Mouse (Mus musculus) midbrain, embryonic 14.5 days (tissue): ENCODE measurements around the gene Lrriq1. TPM values are rescaled to one million over a fixed set of nuclear protein-coding genes. Genes with fewer than 3 reads are reported as not detected.
A peak's percentile ranks its signal among the peaks of the same experiment; 100 is the strongest.

Experiments used
- ATAC-seq: fragments of 200-750 bp; cut with Nextera tagmentation; 2 replicates; pipeline ENCODE4 v1.8.0; 2017; ENCODE audit warnings: moderate number of reproducible peaks, moderate library complexity; ENCODE audit not compliant: low FRiP score, low TSS enrichment
- DNase-seq: peaks from one replicate; pipeline ENCODE4 v3.0.0-alpha.2; 2015
- H3K27ac ChIP-seq: fragments of 300-500 bp; sonication (generic); replicated peaks from 2 replicates; pipeline ENCODE4 v1.5.1; 2014; ENCODE audit warnings: mild to moderate bottlenecking, low read depth, low read length, moderate library complexity
- H3K27me3 ChIP-seq: fragments of 300-500 bp; sonication (generic); 2 replicates; pipeline ENCODE4 v1.6.1; 2014; ENCODE audit warnings: low read length, control low read depth, mixed read lengths; ENCODE audit not compliant: control insufficient read depth, insufficient read depth
- H3K36me3 ChIP-seq: fragments of 300-500 bp; sonication (generic); 2 replicates; pipeline ENCODE4 v1.6.1; 2014; ENCODE audit warnings: low read length, control low read depth; ENCODE audit not compliant: control insufficient read depth, insufficient read depth
- H3K4me1 ChIP-seq: fragments of 300-500 bp; sonication (generic); 2 replicates; pipeline ENCODE4 v1.6.1; 2014; ENCODE audit warnings: mild to moderate bottlenecking, antibody characterized with exemption, low read length, control low read depth; ENCODE audit not compliant: control insufficient read depth, insufficient read depth
- H3K4me2 ChIP-seq: fragments of 300-500 bp; sonication (generic); 2 replicates; pipeline ENCODE4 v1.6.1; 2014; ENCODE audit warnings: mild to moderate bottlenecking, low read length, moderate library complexity
- H3K4me3 ChIP-seq: fragments of 300-500 bp; sonication (generic); replicated peaks from 2 replicates; pipeline ENCODE4 v1.5.1; 2014; ENCODE audit warnings: low read depth, low read length
- H3K9ac ChIP-seq: fragments of 300-500 bp; sonication (generic); replicated peaks from 2 replicates; pipeline ENCODE4 v1.6.1; 2014; ENCODE audit warnings: mild to moderate bottlenecking, low read length, moderate library complexity
- H3K9me3 ChIP-seq: fragments of 300-500 bp; sonication (generic); 2 replicates; pipeline ENCODE4 v1.6.1; 2016; ENCODE audit warnings: low read length, control low read depth, mixed read lengths; ENCODE audit not compliant: control insufficient read depth
- WGBS: fragments of 180-500 bp; shearing (Covaris S2); extraction: QIAGEN DNeasy Blood & Tissue Kit; methylation state at CpG from one replicate; pipeline ENCODE4 v1.1.7; 2014; 5-methylcytosine and 5-hydroxymethylcytosine counted together
- polyA plus RNA-seq: library from polyadenylated mRNA; unstranded; fragments of >200 nt; fragmentation: Nextera tagmentation; extraction: Ambion mirVana; gene quantifications from 2 replicates; pipeline ENCODE4 v1.2.1, GENCODE M21; 2014

The Lrriq1 gene
- 2.3 and 3.1 TPM in 2 replicates for polyA plus RNA-seq

DNA sequence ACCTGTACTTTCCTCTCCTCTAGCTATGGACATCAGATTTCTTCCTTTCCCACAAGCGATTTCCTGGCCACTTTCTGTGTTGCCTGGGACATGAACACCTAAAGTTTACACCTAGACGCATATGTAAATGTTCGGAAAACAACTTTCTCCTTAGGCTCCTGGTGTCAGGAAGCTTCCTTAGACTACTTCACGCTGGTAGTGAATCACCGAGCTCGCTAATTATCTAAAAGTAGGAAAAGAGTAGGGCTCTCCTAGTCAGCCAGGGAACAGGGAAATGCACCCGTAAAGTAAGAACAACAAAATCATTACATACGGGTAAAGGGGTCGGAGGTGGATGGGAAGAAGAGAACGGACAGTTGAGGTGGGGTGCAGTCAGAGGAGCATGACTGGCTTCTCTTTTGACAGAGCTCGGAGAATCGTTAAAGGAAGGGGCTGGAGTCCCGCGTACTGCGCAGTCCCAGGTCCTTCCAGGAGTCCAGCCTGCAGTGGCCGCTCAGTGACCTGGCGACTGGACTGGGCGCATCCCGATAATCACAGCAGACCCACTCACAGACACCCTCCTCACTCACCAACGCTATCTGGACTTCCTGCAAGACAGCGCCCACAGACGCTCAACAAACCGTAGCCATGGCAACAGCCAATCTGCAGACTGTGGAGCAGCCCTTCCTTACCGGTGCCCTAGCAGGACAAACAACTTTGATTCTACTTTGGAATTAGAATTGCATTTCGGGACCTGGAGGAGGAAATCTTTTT is at the start of gene Lrriq1:
TSS of gene Lrriq1 (minus strand) at position 616 of the 753 bp plus-strand sequence.
- H3K27me3 ChIP-seq = no peaks in the 10 kb centered on the region
- H3K4me2 ChIP-seq = peak within 1 kb of the TSS; percentile 82
- WGBS = 8% methylated on average over 25 of the region's 25 CpGs
- DNase-seq (peak; percentile 94), ATAC-seq (peak; percentile 98)
- H3K27ac ChIP-seq = no peak within 1 kb of the TSS
- no peaks in the 10 kb centered on the region for H3K9me3 ChIP-seq
- no peaks in the 10 kb centered on the region for H3K4me1 ChIP-seq
- H3K36me3 ChIP-seq = no peaks in the 10 kb centered on the region
- peak within 1 kb of the TSS; percentile 58 for H3K9ac ChIP-seq
- H3K4me3 ChIP-seq = peak within 1 kb of the TSS; percentile 65

DNA sequence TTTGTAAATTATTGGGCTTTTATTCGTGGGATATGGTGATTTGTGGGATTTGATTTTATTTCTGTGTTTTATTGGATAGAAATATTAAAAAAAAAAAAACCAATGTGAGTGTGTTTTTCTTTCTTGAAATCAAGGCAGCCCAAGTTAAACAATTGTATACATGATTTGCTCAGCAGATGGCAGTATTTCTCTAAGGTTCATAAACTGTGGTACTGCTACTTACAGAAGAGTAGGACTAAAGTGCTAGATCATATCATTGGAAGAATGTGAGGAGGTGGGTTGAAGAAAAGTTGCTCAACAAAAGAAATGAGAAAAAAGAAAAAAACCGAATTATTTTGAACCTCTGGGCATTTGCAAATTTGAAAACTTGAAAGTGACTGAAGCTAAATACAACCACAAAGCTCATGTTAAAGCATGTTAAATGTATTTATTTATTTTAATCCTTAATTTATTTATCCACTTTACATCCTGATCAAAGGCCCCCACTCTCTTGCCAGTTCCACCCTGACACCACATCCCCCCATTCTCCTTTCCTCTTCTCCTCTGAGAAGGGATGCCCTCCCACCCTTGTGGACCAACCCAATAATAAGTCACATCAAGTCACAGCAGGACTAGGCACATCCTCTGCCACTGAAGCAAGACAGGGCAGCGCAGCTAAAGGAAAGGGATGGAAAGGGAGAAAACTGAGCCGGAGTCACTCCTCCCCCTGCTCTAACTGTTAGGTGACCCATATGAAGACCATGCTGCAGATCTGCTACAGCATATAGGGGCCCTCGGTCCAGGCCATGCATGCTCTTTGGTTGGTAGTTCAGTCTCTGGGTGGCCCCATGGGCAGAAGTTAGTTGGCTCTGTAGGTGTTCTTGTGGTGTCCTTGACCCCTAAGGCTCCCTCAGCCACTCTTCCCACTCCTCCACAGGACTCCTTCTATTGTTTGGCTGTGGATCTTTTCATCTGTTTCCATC is 18.0 kb upstream of the Lrriq1 start:
- Histone ChIP-seq H3K4me1 (no peaks in the 10 kb centered on the region), H3K9me3 (no peaks in the 10 kb centered on the region), H3K9ac (no peak overlapping the region), H3K36me3 (no peaks in the 10 kb centered on the region), H3K4me3 (no peak overlapping the region), H3K27me3 (no peaks in the 10 kb centered on the region), H3K27ac (no peak overlapping the region), H3K4me2 (no peak overlapping the region)
- ATAC-seq (peak; percentile 58; the same call in 1 of the 2 replicates), DNase-seq (peak; percentile 91)
- WGBS = 54% methylated on average over 5 of the region's 5 CpGs

DNA sequence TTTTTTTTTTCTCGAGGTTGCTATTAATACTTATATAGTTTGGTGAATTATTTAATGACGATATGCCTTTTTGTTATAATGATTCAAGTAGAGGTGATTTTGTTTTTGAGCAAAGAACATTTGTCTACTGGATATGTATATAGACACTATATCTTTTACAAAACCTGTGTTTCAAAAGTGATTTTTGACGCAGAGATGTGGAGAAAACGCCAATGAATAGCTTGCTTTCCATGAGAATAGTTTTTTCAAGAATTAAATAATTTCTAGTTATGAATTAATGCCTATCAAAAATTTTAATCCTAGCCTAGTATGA is 294 bp upstream of the Lrriq1 start:
- Histone ChIP-seq H3K9me3 (no peaks in the 10 kb centered on the region), H3K4me3 (peak overlapping the region; percentile 65; the same call in 1 of the 2 replicates), H3K27me3 (no peaks in the 10 kb centered on the region), H3K4me1 (no peaks in the 10 kb centered on the region), H3K9ac (no peak overlapping the region), H3K36me3 (no peaks in the 10 kb centered on the region), H3K4me2 (peak overlapping the region; percentile 82), H3K27ac (no peak overlapping the region)
- ATAC-seq (no peak), DNase-seq (no peak)
- 17% methylated on average over 4 of the region's 4 CpGs for WGBS

DNA sequence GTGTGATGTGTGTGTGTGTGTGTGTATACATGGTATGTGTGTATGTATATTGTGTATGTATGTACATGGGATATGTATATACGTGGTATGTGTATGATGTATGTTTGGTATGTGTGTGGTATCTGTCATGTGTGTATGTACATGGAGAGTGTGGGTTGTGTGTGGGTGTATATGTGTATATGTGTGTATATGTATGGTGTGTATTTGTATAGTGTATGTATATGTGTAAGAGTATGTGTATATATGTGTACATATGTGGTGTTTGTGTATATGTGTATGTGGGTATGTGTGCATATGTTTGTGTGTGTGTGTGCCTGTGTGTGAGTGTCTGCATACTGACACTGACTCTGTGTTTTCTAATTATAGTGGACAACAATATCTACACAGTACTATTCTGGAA is 9.5 kb downstream of the Lrriq1 start:
- Histone ChIP-seq H3K36me3 (no peaks in the 10 kb centered on the region), H3K27ac (no peak overlapping the region), H3K4me1 (no peaks in the 10 kb centered on the region), H3K27me3 (no peaks in the 10 kb centered on the region), H3K4me3 (no peak overlapping the region), H3K4me2 (no peak overlapping the region), H3K9ac (no peak overlapping the region), H3K9me3 (no peaks in the 10 kb centered on the region)
- ATAC-seq (no peak; the same call in 1 of the 2 replicates), DNase-seq (no peak)
- WGBS = 96% methylated on average over 1 of the region's 1 CpGs

DNA sequence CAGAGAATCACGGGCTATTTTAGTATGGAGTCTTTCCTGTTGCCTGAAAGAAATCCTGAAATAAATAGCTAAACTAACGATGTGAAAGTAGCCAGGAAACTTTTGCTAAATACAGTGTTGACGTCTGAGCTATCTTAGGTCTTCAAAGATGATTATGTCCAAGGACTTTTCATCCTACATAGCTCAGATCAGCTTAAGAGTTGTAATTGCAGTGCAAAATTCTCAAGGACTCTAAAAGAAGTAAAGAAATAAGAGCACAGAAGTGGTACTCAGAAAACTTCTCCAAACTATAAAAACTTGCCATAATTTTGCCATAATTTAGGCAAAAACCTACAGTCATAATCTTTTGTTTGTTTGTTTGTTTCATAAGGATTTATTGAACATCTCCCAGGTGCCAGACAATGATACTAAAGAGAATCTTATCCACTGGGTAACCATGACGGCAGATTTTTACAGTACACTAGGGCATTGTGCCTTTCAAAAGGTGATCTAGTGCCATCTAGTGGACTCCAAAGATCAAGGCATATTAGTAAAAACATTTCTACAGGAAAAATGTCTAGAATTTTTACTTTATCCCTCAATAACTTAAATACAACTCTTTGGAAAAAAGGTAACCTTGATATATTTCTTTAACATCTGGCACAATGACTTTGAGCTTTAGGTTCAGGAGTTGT is 41.3 kb downstream of the Lrriq1 start:
- no peaks in the 10 kb centered on the region for H3K4me1 ChIP-seq
- no peaks in the 10 kb centered on the region for H3K36me3 ChIP-seq
- H3K9ac ChIP-seq = no peak overlapping the region
- H3K4me3 ChIP-seq = no peak overlapping the region
- no peak overlapping the region for H3K27ac ChIP-seq
- no peak overlapping the region for H3K4me2 ChIP-seq
- ATAC-seq = peak; percentile 69; the same call in 1 of the 2 replicates
- H3K27me3 ChIP-seq = no peaks in the 10 kb centered on the region
- H3K9me3 ChIP-seq = no peaks in the 10 kb centered on the region
- peak; percentile 85 for DNase-seq
- 58% methylated on average over 4 of the region's 4 CpGs for WGBS

DNA sequence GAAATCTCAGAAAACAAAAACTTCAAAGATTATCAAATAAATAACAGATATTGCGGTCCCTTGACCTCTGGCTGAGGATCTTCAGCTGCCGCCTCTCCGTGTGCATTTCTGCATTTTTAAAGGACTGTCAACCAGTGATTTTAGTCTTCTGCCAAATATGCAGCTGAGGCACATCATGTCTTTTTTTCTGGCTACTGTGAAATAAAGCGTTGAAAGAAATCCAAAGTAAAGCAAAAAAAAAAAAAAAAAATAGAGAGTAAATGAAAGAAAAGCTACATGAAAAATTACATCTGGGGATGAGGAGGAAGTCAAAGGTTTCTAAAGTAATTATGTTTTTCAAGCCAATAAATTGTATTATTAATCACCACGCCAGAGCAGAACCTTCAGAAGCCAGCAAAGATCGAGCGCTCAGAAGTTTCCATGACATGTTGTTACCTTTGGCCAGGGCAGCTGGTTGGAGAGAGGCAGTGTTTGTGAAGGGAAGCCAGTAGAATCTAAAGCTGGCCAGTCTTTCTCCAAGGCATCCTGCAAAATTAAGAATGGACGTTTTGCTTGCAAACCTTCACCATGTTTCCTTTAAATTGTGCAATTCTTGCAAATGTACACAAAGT is 90.2 kb downstream of the Lrriq1 start:
- 80% methylated on average over 8 of the region's 8 CpGs for WGBS
- DNase-seq = no peak
- Histone ChIP-seq H3K4me3 (no peak overlapping the region), H3K36me3 (no peaks in the 10 kb centered on the region), H3K4me1 (no peaks in the 10 kb centered on the region), H3K4me2 (no peak overlapping the region), H3K27me3 (no peaks in the 10 kb centered on the region), H3K9ac (no peak overlapping the region), H3K27ac (no peak overlapping the region), H3K9me3 (no peaks in the 10 kb centered on the region)
- ATAC-seq = no peak

DNA sequence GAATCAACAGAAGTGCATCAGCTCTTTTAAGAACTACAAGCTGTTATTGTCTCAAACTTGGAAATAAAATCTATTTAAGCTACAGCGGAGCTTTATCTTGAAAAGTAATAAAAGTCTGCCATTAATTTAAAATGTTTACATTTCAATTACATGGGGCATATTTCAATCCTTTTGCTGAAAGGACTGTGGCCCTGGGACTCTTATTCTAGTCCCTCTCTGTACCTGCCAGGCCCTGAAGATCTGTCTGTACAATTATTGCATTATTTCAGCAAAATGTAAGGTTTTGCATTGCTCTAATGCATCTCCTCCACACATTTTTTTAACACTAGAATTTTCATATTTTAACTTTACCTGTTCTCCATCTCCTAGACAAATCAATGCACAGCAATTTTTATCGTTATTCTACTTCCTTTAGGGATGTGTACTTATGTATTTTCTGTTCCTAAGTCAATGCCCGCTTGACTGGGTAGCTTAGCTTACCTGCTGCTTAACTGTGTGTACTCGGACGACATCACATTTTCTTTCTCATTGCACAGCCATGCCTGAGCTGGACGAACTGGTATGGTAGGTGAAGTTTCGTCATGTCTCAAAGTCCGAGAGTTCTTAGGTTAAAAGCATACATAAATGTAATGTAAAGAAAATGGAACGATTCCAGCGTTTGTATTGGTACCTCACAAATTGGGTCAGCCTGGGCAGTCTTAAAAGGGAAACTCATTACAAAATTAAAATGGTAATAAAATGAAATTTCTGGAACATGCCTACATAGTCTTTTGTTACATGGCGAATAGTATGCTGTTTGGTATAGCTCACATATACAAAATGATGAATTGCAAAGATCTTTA is 91.0 kb downstream of the Lrriq1 start:
- Histone ChIP-seq H3K4me3 (no peak overlapping the region), H3K27ac (no peak overlapping the region), H3K27me3 (no peaks in the 10 kb centered on the region), H3K9ac (no peak overlapping the region), H3K4me2 (no peak overlapping the region), H3K4me1 (no peaks in the 10 kb centered on the region), H3K9me3 (no peaks in the 10 kb centered on the region), H3K36me3 (no peaks in the 10 kb centered on the region)
- no peak for ATAC-seq
- DNase-seq = no peak
- 81% methylated on average over 11 of the region's 11 CpGs for WGBS
